Mouse (Mus musculus): ENCODE data around the gene Nsg1. TPM values are rescaled to one million over a fixed set of nuclear protein-coding genes. Genes with fewer than 3 reads are reported as not detected.

The Nsg1 gene
- polyA plus RNA-seq, 1 experiment = 1.0 TPM

DNA sequence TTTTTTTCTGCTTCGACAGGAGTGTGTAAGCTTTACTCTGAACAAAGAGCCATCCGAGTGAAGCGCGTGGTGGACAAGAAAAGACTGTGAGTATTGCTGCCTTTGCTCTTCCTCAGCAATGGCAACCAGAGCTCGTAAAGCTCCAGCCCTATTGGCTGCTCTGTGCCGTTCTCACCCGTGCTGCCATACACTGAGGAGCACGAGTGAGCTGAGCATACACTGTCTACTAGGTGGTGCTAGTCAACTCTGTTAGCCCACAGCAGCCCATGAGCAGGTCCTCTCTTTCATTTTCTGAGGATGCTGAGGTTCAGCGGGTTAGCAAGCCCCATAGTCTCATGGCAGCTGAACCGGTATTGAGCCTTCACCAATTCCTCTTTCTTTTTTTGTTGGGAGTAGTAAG is 52.9 kb downstream of the Nsg1 start:
- Histone ChIP-seq H3K9me3 (replicated peaks; ENCODE audit: control insufficient read depth, insufficient read depth, low read length, poor library complexity, severe bottlenecking) (no peaks in the 10 kb centered on the region), H3K36me3 (ENCODE audit: control insufficient read depth, insufficient read depth, low read length, poor library complexity, severe bottlenecking) (no peaks in the 10 kb centered on the region), H3K27me3 (ENCODE audit: control insufficient read depth, insufficient read depth, low read length, poor library complexity, severe bottlenecking) (no peaks in the 10 kb centered on the region), H3K4me3 (ENCODE audit: low read depth, low read length) (no peak overlapping the region), H3K9ac (ENCODE audit: low read depth, poor library complexity, severe bottlenecking) (no peak overlapping the region), H3K27ac (ENCODE audit: insufficient read depth, low read length) (no peak overlapping the region), H3K4me1 (ENCODE audit: control insufficient read depth, insufficient read depth, low read length) (no peaks in the 10 kb centered on the region)
- no peak for TF ChIP-seq EP300 (IDR thresholded peaks at IDR 0.05; ENCODE audit: insufficient read depth, low read depth, low read length)
- no peak for TF ChIP-seq POLR2A (IDR thresholded peaks at IDR 0.05; ENCODE audit: insufficient read depth, low read length)
- TF ChIP-seq CTCF (IDR thresholded peaks at IDR 0.05; ENCODE audit: low read depth, low read length) = no peak

DNA sequence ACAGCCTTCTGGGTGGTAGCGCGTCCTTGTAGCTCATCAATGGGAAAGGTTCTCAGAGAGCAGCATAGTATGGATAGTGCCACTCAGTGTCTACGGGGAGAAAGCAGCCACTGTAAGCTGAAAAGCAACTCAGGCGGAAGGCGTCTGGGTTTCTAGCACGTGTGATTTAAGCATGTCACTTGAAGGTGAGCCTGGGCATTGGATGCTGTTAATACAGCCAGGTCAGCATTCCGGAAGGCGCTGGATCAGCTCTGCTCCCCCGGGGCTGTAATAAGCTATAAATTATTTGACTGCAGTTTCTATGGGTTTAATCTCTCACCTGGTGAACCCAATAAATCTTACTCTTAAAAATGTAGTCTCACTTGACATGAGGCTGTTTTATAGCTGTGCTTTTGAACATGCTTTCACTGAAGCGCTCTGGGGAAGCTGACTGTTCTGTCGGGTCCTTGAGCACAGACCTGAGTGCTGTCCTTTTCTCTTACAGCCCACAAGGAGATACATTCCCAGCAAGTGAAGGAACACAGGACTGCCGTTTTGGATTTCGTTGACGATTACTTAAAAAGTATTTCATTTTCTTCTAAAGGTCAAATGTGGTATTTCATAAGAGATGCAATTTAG is 53.5 kb downstream of the Nsg1 start:
- Histone ChIP-seq H3K4me3 (ENCODE audit: low read depth, low read length) (no peak overlapping the region), H3K9me3 (replicated peaks; ENCODE audit: control insufficient read depth, insufficient read depth, low read length, poor library complexity, severe bottlenecking) (no peaks in the 10 kb centered on the region), H3K4me1 (ENCODE audit: control insufficient read depth, insufficient read depth, low read length) (no peaks in the 10 kb centered on the region), H3K27ac (ENCODE audit: insufficient read depth, low read length) (no peak overlapping the region), H3K27me3 (ENCODE audit: control insufficient read depth, insufficient read depth, low read length, poor library complexity, severe bottlenecking) (no peaks in the 10 kb centered on the region), H3K36me3 (ENCODE audit: control insufficient read depth, insufficient read depth, low read length, poor library complexity, severe bottlenecking) (no peaks in the 10 kb centered on the region), H3K9ac (ENCODE audit: low read depth, poor library complexity, severe bottlenecking) (no peak overlapping the region)
- TF ChIP-seq EP300 (IDR thresholded peaks at IDR 0.05; ENCODE audit: insufficient read depth, low read depth, low read length) = no peak

DNA sequence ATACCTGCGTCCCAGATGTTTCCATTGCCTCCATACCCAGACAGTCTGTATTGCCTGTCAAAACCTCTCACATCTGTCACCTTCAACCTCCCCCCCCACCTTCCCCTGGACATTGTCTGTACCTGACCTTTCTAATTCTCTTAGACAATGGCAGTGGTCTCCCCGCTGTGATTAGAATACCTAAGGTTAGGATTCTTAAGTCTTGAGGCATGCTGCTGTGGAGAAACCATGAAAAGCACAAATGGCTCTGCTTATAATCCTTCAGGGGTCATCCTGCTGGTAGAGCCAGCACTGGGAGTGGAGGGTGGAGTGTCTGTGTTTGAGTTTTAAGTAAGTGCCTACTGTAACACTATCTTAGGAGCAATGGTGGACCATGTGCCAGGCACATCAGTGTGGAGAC is 56.8 kb downstream of the Nsg1 start:
- H3K9me3 ChIP-seq (replicated peaks; ENCODE audit: control insufficient read depth, insufficient read depth, low read length, poor library complexity, severe bottlenecking) = no peaks in the 10 kb centered on the region
- no peak for TF ChIP-seq CTCF (IDR thresholded peaks at IDR 0.05; ENCODE audit: low read depth, low read length)
- TF ChIP-seq POLR2A (IDR thresholded peaks at IDR 0.05; ENCODE audit: insufficient read depth, low read length) = no peak
- no peak for TF ChIP-seq EP300 (IDR thresholded peaks at IDR 0.05; ENCODE audit: insufficient read depth, low read depth, low read length)
- no peak overlapping the region for H3K4me3 ChIP-seq (ENCODE audit: low read depth, low read length)

DNA sequence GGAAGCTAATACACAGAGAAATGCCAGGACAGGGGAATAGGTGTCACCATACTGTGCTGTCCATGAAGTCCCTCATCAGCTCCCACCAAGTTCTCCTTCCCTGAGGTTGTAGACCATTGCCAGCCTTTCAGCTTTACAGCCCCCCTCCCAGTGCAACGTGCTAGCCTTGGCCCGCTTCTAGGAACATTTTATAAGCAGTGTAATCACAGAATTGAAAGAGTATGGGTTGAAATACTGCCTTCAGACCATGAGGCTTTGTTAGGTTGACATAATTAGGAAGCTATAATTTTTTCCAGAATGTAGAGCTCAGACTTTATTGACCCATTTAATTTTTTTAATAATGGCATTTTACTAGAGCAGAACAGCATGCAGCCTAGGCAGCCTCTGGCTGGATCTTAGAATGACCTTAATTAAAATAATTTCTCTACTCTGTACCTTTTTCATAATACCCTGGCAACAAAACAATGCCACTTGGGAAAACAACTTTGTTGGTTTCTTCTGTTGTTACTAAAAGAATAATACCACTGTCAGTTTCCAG is 60.5 kb downstream of the Nsg1 start:
- Histone ChIP-seq H3K4me1 (ENCODE audit: control insufficient read depth, insufficient read depth, low read length) (no peaks in the 10 kb centered on the region), H3K9ac (ENCODE audit: low read depth, poor library complexity, severe bottlenecking) (no peak overlapping the region), H3K4me3 (ENCODE audit: low read depth, low read length) (no peak overlapping the region), H3K9me3 (replicated peaks; ENCODE audit: control insufficient read depth, insufficient read depth, low read length, poor library complexity, severe bottlenecking) (no peaks in the 10 kb centered on the region), H3K27ac (ENCODE audit: insufficient read depth, low read length) (no peak overlapping the region), H3K36me3 (ENCODE audit: control insufficient read depth, insufficient read depth, low read length, poor library complexity, severe bottlenecking) (no peaks in the 10 kb centered on the region), H3K27me3 (ENCODE audit: control insufficient read depth, insufficient read depth, low read length, poor library complexity, severe bottlenecking) (no peaks in the 10 kb centered on the region)
- TF ChIP-seq EP300 (IDR thresholded peaks at IDR 0.05; ENCODE audit: insufficient read depth, low read depth, low read length) (no peak), CTCF (IDR thresholded peaks at IDR 0.05; ENCODE audit: low read depth, low read length) (no peak), POLR2A (IDR thresholded peaks at IDR 0.05; ENCODE audit: insufficient read depth, low read length) (no peak)

More for the DNA sequence above, 56.8 kb downstream of the Nsg1 start:
- no peaks in the 10 kb centered on the region for H3K27me3 ChIP-seq (ENCODE audit: control insufficient read depth, insufficient read depth, low read length, poor library complexity, severe bottlenecking)
- H3K9ac ChIP-seq (ENCODE audit: low read depth, poor library complexity, severe bottlenecking) = no peak overlapping the region
- no peaks in the 10 kb centered on the region for H3K36me3 ChIP-seq (ENCODE audit: control insufficient read depth, insufficient read depth, low read length, poor library complexity, severe bottlenecking)
- no peaks in the 10 kb centered on the region for H3K4me1 ChIP-seq (ENCODE audit: control insufficient read depth, insufficient read depth, low read length)
- H3K27ac ChIP-seq (ENCODE audit: insufficient read depth, low read length) = no peak overlapping the region

DNA sequence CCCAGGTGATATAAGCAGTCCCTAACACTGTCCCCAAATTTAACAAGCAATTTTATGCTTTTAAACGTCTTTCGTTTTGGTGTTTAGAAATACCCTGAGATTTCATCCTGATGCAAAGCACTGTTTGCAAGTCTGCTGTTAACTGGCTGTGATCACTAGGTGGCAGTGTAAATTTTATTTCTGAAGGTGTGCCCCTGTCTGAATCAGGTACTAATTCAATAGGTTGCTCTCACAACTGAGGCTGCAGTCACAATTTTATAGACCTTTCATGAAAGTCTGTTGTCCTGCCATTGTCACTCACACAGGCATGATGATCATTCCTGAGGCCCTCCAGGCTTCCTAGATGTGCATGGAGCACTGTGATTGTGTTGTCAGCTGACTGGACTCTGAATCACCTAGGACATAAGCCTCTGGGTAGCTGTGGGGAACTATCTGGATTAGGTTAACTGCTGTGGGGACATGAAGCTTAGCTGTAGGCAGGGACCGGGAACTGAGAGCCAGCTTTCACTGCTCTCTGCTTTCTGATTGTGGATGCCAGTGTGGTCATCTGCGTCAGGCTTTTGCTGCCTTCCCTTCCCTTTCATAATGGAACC is 62.1 kb downstream of the Nsg1 start:
- Histone ChIP-seq H3K27ac (ENCODE audit: insufficient read depth, low read length) (no peak overlapping the region), H3K9ac (ENCODE audit: low read depth, poor library complexity, severe bottlenecking) (no peak overlapping the region), H3K4me1 (ENCODE audit: control insufficient read depth, insufficient read depth, low read length) (no peaks in the 10 kb centered on the region), H3K27me3 (ENCODE audit: control insufficient read depth, insufficient read depth, low read length, poor library complexity, severe bottlenecking) (no peaks in the 10 kb centered on the region), H3K4me3 (ENCODE audit: low read depth, low read length) (no peak overlapping the region), H3K36me3 (ENCODE audit: control insufficient read depth, insufficient read depth, low read length, poor library complexity, severe bottlenecking) (no peaks in the 10 kb centered on the region), H3K9me3 (replicated peaks; ENCODE audit: control insufficient read depth, insufficient read depth, low read length, poor library complexity, severe bottlenecking) (no peaks in the 10 kb centered on the region)
- TF ChIP-seq CTCF (IDR thresholded peaks at IDR 0.05; ENCODE audit: low read depth, low read length) (no peak), POLR2A (IDR thresholded peaks at IDR 0.05; ENCODE audit: insufficient read depth, low read length) (no peak), EP300 (IDR thresholded peaks at IDR 0.05; ENCODE audit: insufficient read depth, low read depth, low read length) (no peak)

DNA sequence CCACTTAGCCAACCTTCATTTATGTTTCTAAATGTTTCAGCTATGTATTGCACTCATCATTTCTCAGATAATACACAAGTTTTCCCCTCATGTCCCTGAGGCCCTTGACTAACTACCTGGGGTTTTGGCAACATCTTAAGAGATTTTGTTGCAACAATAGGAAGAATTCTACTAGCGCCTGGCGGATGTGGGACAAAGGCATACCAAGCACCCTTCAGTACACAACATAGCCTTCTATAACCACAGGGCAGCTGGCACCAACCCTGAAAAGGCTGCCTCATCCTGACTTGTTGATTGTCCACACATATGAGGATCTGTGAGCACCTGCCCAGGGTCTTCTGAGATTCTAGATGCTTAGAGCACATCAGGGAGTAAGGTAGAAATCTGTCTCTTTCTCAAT is 65.4 kb downstream of the Nsg1 start:
- Histone ChIP-seq H3K36me3 (ENCODE audit: control insufficient read depth, insufficient read depth, low read length, poor library complexity, severe bottlenecking) (no peaks in the 10 kb centered on the region), H3K9me3 (replicated peaks; ENCODE audit: control insufficient read depth, insufficient read depth, low read length, poor library complexity, severe bottlenecking) (no peaks in the 10 kb centered on the region), H3K27ac (ENCODE audit: insufficient read depth, low read length) (no peak overlapping the region), H3K4me1 (ENCODE audit: control insufficient read depth, insufficient read depth, low read length) (no peaks in the 10 kb centered on the region), H3K27me3 (ENCODE audit: control insufficient read depth, insufficient read depth, low read length, poor library complexity, severe bottlenecking) (no peaks in the 10 kb centered on the region), H3K4me3 (ENCODE audit: low read depth, low read length) (no peak overlapping the region), H3K9ac (ENCODE audit: low read depth, poor library complexity, severe bottlenecking) (no peak overlapping the region)
- TF ChIP-seq EP300 (IDR thresholded peaks at IDR 0.05; ENCODE audit: insufficient read depth, low read depth, low read length) (no peak), POLR2A (IDR thresholded peaks at IDR 0.05; ENCODE audit: insufficient read depth, low read length) (no peak), CTCF (IDR thresholded peaks at IDR 0.05; ENCODE audit: low read depth, low read length) (no peak)
